Mouse (Mus musculus) thymus, postnatal 14 days (tissue): ENCODE measurements at regions not wholly inside any gene's neighbourhood (a gene's known extent, or its start where the extent isn't known, plus 50 kb on each side); places are given as distances from the start of the nearest gene placed in this dataset.

Experiments used
- DNase-seq: peaks from one replicate; pipeline ENCODE4 v3.0.0; 2021

GRCm38 (mm10) chr16:24341736-24342135 is 51.6 kb upstream of the Lpp start:
- DNase-seq = peak; percentile 50

GRCm38 (mm10) chr16:24340646-24341045 is 52.7 kb upstream of the Lpp start:
- no peak for DNase-seq

DNA sequence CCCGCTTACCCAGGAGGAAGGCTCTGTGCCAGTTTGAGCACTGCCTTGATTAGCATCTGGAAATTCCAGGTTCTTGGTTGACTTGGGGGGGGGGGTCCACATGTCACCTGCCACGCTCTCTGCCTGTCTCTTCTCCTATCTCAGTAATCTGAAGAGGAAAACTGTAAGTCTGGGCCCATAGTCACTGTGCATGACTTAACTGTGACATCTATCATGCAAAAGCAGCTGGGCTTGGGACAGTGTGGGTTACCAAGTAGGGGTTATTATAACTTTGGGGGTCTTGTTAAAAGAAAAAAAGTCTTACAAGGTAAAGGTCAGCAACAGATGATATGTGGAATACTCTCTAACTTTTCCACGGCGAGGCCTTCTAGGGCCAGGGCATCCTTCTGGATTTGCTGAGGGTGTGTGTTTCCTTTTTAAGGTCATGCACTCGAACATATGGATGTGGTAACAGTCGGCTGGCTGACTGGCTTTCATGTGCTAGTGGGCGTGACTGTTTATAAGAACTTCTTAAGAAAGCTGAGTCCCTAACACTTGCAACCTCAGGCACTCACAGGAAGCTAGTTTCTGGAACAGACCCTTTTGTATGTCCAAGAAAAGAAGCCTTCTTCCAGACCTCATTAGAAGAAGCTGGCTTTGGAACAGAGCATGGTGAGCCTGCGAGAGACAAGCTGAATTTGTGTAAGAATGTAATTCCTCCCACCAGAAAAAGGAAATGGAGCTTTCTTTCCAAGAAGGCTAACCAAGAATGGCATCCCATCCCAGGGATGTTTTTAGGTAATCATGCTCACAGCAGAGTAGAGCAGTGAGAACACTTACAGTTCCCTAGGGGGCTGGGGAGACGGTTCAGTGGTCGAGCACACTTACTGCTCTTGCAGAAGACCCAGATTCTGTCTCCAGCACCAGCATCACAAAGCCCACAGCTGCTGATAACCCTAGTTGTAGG is 53.7 kb upstream of the Lpp start:
- peak; percentile 62 for DNase-seq

DNA sequence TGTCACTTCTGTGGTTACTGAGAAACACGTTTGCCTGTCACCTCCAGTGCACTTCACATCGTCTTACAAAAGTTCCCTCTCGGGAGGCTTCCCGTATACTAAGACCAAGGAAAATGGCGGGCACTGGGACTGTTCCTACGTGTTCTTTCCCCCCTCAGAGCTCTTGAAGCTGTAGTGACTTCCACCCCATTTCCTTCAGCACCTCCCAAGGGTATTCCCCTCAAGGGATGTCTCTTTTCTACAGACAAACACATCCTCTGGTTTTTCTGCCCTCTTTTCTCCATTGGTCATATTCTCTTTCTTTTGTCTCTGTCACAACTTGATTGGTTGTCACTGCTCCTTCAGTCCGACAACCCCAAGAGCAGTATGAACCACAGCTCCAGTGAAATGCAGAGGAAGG is 54.9 kb upstream of the Lpp start:
- DNase-seq = no peak

GRCm38 (mm10) chr16:24334389-24334788 is 58.9 kb upstream of the Lpp start:
- DNase-seq = no peak

DNA sequence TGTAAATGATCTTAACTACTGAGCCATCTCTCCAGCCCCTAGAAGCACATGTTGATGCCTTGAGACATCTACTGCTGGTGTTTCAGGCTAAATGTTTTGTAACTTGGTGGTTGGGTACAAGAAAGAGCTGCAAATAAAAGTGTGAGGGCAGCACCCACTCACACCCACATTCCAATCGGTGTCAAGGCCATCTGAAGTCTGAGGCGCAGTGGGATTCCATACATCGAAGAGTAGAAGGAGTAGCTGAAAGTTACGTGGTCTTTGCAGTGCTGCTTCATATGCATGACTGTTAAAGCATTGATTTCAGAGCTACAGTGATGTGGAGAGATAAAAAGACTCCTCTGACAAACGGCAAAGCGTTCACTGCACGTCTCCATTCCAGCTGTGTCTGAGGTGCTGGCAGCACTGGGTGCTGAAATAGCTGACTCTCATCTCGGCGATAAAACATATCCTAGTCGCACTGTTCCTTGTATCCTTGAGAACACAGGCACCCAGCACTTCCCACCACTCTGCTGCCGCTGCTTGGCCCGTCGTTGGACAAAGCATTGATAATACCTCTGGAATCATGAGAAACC is 61.8 kb upstream of the Lpp start:
- DNase-seq = peak; percentile 54

DNA sequence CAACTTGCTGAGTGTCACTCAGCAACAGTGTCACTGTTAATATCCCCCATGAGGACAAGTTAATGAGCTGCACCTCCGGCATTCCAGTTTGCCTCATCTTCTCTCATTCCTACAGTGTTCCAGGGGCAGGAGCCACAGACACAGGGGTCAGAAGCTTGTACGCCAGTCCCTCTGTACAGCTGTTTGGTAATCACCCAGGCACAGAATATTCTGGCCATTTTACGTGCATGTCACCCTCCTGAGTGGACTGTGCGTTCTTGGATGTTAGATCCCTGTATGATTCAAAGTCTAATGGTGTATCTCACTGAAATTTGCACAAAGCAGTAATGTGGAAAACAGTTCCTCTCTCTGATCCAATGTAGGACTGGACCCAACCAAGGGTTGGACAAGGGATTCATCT is 66.7 kb upstream of the Lpp start:
- no peak for DNase-seq

DNA sequence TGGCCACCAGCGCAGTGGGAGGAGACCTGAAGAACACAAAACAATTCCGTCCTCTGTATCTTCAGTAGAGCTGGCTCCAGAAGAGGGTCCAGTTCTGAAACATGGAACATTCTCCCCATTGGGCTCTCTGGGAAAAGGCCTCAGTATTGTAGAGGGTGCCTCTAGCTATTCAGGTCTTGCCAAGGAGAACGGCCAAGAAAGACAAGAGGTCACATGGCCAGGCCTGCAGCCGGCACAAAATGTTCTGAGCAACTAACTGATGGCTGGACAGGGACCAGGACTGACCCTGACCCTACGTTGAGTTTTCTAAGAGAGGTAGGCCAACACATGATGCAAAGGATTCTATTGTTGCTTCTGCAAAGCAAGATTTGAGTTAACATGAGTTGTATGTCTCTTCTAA is 67.3 kb upstream of the Lpp start:
- no peak for DNase-seq

GRCm38 (mm10) chr16:24324917-24325316 is 68.4 kb upstream of the Lpp start:
- DNase-seq = no peak

GRCm38 (mm10) chr16:24318723-24319437 is 74.4 kb upstream of the Lpp start:
- DNase-seq = no peak

DNA sequence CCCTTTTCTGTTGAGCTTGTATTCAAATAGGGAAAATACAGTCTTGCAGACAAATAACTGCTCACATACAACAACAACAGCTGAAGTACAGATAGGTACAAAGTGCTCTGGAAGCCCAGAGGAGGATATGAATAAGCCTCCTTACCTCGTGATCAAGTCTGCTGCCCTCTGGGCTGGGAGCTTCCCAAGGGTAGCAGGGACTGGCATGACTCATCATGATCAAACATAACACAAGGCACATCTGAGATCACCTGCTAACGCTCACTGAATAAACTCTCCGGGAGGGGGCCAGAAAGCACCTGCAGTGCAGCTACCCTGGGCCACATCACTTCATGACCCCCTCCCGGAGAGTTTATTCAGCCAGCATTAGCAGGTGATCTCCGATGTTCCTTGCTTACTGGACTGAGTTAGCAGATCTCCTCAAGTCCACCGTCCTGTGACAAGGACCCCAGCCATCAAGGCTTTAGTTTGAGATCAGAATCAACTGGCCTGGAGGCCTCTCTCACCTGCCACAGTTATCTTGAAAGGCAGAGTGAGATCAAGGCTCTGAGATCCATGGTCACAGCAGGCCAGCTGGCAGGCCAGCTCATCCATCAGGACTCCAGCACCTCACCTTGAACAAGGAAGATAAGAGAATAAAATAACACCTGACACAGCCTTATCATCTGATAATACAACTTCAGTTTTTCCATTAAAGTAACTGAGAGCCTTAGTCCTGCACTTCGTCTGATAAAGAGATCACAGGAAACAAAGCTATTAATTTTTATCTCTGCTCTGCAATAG is 79.6 kb upstream of the Lpp start:
- peak; percentile 46 for DNase-seq

DNA sequence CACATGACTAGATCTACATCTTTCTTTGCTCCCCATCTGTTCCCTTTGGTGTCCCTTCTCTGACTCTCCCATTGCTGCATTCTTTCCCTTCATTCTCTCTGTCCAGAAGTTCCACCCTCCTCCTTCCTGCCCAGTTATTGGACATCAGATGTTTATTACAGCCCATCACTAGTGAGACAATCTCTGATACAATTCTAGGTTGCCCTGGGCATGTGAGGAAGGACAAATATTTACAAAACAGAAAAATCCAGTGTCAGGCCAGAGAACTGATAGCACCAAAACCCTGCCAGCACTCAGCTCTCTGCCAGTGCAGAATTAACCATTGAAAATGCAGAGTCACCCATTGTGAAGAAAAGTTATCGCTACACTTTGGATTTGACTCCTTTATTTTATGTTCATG is 87.9 kb upstream of the Lpp start:
- DNase-seq = no peak

GRCm38 (mm10) chr16:24296790-24297189 is 96.5 kb upstream of the Lpp start:
- DNase-seq = no peak

DNA sequence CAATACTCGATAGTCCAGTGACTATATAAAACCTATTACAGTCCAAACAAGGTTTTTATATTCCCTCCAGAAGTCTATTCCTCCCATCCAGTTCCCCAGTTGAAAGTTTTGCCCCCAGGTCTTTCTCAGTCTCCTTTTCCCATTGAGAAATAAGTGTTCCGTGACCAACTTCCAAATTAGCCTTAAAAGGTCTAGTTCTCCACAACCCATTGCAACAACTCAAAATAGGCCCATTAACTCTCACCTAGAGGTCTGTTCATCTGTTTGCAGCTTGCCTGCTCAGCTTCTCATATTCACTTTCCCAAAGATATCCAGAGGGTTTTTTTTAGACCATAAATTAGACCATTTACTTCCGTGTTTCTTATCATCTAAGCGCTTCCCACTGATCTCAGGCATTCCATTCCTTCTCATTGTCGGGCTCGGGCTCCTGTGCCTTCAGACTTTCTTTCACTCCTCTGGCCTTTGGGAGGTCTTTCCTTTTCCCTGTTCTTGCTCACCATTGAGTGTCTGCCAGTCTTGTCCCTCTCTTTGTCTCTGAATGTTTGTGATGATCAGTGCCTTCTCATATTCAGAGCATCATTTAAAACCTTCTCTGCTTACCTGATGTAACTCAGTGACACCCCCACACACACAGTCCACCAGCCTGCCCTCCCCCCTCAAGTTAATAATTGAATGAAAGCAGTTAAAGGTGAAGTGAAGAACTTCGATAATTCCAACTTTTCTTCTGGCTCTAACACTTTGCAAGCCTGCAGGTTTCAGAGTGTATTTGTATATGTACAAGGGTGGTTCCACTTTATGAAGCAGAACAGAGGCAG is 97.5 kb upstream of the Lpp start:
- no peak for DNase-seq

DNA sequence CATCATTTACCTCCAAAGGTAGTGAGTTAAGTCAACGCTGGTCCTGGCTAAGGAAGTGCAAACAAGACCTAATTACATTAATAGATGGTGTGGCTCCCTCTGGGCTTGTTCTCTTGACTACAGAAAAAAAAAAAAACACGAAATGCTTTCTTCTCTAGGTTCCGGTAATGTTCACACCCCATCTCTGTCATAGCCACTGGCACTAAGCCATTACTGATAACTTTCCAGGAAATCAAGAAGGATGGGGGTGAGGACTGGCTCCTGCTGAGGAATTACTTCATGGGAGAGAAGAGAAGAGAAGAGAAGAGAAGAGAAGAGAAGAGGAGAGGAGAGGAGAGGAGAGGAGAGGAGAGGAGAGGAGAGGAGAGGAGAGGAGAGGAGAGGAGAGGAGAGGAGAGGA is 109.1 kb upstream of the Lpp start:
- no peak for DNase-seq

- DNase-seq = no peak
Measured at GRCm38 (mm10) chr16:24282194-24282683, 111.1 kb upstream of the Lpp start.

DNA sequence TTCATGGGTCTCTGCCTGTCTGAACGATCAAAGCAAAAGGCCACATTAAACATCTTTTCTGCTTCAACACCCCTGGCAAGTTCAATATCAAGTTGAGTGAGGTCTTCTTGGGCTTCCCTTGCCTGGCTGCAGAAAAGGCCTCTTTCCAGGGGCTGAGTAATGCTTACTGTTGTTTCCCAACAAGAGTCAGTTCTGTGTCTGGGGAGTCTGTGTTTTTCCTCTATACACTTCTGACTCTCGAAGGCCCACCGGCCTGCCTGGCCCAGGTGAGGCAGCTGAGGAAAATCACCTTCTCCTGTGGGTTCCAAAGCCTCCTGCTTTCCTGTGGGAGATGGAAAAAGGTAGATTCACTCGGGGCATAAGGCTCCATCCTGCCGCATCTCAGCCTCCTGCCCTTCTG is 111.7 kb upstream of the Lpp start:
- DNase-seq = no peak

DNA sequence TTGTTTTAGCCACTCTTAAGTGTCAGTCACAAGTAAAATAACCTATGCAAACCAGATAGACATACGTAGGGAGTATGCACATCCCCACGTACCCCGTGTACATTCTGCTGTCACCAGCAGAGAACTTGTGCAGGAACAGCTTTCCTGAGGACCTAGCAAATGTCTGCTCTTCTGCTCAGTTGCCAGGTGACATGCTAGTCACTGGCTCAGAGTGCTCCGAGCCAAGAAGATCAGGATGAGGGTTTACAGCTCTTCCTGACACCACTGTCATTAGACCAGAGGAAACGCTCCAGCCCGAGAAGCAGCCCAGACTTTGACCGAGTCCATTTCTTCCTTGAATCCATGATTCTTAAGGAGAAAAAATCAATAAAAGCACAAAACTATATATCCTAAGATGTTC is 115.5 kb upstream of the Lpp start:
- DNase-seq = no peak

- peak; percentile 27 for DNase-seq
Measured at GRCm38 (mm10) chr16:24262701-24263100, 130.6 kb upstream of the Lpp start.

DNA sequence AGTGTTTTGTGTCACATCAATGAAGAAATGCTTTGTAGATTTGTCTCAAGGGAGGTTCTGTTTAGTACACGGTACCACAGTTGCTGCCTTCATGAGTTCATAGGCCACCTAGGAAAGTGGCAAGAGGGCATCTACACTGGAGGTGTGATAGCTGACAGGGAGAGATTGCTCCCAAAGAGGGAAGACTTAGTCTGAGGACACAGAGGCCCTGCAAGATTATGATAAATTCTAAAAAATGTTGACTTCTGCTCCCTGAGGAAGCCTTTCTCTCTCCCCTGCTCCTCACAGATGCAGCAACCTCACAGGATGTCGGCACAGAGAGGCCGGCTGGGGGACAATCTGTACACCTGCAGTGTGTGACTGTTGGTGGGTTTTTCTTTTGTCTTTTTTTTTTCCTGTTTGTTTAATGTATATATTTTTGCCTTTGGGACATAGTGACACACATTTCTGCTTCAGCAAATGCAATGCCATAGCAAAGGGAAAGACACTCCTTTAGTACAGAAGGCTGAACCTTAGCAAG is 133.5 kb upstream of the Lpp start:
- peak; percentile 88 for DNase-seq

- no peak for DNase-seq
Measured at GRCm38 (mm10) chr16:24258991-24259390, 134.3 kb upstream of the Lpp start.

GRCm38 (mm10) chr16:24255037-24255436 is 138.3 kb upstream of the Lpp start:
- peak; percentile 23 for DNase-seq
